Mouse (Mus musculus) natural killer cell, adult 2 months (primary cell): ENCODE data around the gene Ppp2r1b.

Experiments
- DNase-seq, 2 experiments: peaks; one replicate each; pipeline ENCODE4 v3.0.0; 2022; ENCODE audit warnings: low spot score in 2 of 2

Ppp2r1b gene

DNA sequence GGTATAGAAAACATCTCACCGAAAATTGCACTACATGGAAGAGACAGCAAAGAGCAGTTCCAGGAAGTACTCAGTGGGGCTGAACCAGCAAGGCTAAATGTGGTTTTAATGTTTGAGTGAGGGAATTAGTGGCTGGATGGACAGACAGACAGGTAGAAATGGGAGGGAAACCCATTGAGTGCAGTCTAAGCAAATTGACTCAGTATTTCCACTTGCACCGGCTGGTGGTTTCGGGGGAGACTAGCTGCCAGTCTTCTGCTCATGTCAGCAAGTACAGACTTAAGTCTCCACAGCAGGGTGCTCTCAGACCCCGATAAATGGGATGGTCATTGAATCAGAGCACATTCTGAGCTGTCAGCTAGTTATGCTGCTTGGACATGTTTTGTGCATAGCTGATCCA lies 9.0 kb upstream of the Ppp2r1b start:
- DNase-seq, result no peak

DNA sequence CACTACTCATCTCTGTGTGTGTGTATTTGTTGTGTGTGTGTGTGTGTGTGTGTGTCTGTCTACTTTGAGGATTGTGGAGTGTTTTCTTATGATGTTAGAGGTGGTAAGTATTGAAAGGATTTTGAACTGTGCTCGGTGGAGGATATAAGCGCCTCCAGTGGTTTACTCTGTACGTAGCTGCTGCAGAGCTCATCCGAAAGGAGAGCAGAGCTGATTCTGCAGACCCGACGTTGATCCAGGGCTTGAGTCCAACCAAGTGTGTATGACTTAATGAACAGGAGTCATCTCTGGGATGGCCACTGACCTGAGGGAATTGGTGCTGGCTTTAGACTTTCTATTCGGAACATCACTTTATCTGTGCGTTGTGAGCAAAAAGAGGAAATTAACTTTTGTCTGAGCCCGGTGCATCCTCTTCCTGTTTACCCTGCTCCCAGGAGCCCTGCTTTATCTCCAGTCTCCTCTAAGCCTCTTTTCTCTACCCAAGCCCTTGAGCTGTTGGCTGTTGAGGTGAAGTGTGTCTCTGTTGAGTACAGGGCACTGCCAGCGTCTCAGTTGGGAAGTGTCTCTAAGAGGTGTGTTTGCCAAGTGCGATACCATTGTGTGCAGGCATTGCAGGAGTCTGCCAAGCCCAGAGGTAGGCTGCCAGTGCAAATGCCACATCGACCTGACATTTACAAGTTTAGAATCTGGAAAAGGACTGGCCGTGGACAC lies 3.9 kb upstream of the Ppp2r1b start:
- no peak for DNase-seq

DNA sequence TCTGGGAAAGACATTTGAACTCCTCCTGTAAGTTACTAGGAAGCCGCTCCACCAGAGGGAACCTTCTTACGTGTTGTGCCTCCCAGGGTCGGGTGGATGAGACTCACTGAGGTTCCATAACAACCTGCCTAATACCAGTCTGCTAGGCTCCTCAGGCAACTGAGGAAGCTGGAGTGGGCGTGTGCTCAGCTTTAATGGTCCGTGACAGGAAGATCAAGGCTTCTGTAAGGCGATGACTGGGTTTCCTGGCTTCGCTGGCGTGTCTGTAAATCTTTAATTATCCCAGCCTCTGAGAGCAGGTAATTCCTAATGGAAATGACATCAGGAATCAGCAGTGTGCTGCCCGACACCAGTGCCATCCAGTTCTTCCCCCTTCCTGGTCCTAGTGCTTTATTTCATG lies 446 bp downstream of the Ppp2r1b start:
- no peak for DNase-seq

GRCm38 (mm10) chr9:50847133-50847532 lies 2.0 kb downstream of the Ppp2r1b start:
- no peak for DNase-seq

- no peak for DNase-seq
Measured at GRCm38 (mm10) chr9:50847606-50848368, 2.7 kb downstream of the Ppp2r1b start.

DNA sequence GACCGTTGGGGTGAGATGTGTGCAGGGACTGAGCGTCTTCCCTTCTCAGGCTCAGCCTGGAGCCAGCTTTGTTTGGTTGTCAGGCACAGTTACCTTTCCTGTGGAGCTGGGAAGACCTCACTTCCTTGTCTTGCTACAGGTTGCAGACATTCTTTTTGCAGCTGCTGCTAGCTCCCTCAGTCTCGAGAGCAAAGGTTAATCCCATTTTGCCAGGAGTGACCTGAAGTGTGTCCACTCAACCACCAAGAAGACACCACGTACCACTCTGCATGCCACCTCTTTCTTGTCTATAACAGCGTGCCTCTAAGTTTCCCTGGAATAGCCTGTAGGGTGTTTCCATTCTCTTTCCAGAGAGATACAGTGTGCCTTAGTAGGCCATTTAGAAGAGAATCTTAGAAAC lies 3.7 kb downstream of the Ppp2r1b start:
- no peak for DNase-seq

DNA sequence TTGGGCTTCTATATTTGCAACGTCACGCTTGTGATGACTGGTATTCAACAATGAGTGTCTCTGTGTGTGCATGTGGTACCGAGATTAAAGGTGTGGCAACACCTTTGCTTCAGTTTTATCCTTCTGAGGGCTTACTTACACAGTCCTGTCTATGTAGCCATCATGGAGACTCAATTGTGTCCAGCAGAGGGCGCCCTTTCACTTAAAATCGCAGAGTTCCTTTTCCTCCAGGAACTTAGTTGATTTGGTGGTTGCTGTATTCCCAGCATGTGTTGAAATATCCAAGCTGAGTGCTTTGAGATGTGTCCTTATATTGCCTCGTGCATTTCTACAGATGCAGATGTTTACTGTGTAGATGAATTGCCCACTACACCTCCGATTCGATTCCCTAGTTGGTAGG lies 4.1 kb downstream of the Ppp2r1b start:
- DNase-seq, result peak; percentile 64 to 75

GRCm38 (mm10) chr9:50849755-50850154 lies 4.7 kb downstream of the Ppp2r1b start:
- DNase-seq, result no peak

- DNase-seq, result no peak
Measured at GRCm38 (mm10) chr9:50850271-50850670, 5.2 kb downstream of the Ppp2r1b start.

GRCm38 (mm10) chr9:50850713-50851112 lies 5.6 kb downstream of the Ppp2r1b start:
- DNase-seq, result no peak

DNA sequence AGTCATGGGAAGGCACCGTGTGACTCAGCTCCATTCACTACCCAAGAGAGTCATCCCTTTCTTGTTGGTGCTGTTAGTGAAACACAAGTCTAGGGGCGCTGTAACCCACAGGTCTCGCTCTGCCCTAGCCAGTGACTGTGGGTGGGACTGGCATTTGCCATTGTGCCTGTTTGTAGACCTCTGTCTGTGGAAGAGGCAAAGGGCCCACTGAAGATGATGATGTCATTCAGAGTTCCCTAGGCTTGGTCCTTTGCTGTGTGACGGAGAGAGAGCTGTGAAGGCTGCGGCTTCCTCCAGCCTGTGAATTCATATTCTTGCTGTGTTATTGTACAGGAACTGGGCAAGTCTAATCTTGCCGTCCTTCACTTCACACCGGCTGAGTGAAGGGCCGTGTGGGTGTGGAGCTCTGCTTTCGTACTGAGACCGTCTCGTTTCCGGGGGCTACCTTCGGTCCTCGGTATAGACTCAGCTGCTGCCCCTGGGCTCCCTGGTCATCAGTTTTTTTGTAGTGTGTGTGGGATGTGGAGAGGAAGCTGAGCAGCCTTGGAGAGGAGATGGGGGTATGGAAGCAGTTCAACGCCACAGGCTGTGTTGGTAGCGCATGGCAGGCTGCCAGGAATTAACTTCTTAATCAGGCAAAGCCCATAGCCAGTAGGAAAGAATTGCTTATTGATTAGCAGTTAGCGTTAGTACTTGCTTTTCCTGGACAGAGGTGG lies 7.7 kb downstream of the Ppp2r1b start:
- DNase-seq, result peak; percentile 67 to 80

DNA sequence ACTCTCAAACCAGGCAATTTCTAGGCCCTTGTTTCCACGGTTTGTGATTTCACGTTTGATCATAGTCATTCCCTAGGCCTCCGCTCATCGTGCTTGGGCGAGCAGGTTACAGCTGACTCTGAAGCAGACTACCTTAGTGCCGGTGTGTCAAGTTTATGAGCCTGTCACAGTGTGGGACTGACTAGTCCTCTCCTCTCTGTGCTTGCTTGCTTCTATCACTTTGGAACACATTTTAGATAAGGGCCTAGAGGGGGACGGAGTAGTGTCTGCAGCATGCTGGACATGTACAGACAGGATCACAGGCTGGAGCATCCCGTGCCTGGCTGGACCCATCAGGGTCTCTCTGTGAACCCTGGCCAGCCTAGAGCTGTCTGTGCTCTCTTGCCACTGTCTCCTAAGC lies 9.3 kb downstream of the Ppp2r1b start:
- DNase-seq, result no peak

- DNase-seq, result no peak
Measured at GRCm38 (mm10) chr9:50855133-50855766, 10.1 kb downstream of the Ppp2r1b start.

- no peak for DNase-seq
Measured at GRCm38 (mm10) chr9:50855780-50856179, 10.7 kb downstream of the Ppp2r1b start.

- peak; percentile 92 for DNase-seq
Measured at GRCm38 (mm10) chr9:50856341-50857081, 11.4 kb downstream of the Ppp2r1b start.

- DNase-seq, result no peak
Measured at GRCm38 (mm10) chr9:50857082-50857641, 12.1 kb downstream of the Ppp2r1b start.

- DNase-seq, result no peak
Measured at GRCm38 (mm10) chr9:50858681-50859080, 13.6 kb downstream of the Ppp2r1b start.

DNA sequence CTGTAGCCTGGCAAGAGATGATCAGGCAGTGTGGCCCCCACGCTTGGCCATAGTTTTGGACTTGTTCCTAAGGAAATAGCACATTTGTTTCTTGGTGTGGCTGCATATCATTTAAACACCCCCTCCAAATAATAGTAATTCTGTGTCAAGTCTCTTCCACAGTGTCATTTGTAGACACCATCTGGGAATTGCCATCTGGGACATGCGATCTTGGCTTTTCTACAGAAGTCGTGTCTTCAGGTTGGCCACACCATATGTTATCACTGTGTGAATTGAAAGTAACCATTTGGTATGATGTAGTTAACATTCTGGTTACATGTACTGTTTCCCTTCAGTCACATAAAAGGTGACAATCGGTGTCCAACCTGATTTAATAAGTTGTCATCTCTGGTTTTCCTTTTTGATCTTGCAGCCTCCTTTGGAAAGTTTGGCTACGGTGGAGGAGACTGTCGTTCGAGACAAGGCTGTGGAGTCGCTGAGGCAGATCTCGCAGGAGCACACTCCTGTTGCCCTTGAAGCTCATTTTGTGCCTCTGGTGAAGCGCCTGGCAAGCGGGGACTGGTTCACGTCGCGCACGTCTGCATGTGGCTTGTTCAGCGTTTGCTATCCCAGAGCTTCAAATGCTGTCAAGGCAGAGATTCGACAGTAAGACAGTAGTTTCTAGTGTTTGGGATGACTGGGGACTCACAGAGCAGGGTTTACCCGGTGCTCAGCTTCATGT lies 16.2 kb downstream of the Ppp2r1b start:
- DNase-seq, result no peak

DNA sequence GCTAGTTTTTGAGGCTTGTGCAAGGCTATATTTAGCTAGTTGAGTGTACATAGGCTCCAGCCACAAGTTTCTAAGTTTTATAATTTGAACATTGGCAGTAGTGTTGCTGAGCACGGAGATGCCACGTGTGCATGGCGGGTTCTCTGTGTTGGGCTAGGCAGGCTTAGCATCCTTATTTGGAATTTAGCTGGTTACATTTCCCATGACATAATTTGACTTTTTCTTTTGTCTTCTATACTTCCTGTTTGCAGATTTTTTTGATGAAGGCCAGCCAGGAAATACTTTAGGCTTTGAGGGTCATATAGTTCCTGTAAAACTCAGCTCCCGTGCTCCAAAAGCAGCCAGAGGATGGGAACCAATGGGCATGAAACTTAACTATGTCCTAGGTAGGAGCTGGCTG lies 18.7 kb downstream of the Ppp2r1b start:
- no peak for DNase-seq

DNA sequence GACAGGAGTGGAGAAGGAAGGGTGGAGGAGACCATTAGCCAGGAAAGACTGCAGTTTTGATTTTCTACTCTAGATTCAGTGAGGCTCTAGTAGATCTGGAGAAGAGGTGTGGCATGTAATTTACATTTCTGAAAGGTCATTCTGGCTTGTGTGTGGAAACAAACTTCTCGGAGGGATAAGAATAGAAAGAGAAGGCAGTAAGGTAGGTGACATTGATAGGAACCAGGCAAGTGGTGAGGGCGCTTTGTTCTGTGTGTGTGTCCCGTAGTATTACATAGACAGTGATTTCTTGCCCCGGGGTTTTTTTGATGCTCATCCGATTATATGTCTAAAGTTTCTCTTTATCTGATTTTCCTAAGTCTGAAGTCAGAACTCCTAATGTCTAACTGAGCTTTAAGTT lies 19.8 kb downstream of the Ppp2r1b start:
- DNase-seq, result no peak
